Mouse (Mus musculus): ENCODE results near the gene Sgf29.

DNA sequence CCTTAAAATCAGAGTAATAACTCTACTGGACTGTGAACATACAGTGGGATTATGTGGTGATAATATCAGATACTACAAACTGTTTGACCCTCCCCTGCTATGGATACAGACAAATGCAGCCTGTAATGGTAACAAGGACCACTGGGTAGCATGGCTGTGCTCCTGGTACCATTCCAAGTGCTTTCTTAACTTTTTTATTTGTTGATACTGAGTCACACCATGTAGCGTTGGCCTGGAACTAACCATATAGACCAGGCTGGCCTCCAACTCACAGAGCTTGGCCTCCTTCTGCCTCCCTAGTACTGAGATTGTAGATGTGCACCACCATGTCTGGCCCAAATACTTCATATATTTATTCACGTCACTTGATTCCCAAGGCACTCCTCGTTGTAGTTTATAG lies 16.2 kb downstream of the Sgf29 start:
- TF ChIP-seq CTCF (IDR thresholded peaks at IDR 0.05; ENCODE audit: control insufficient read depth, insufficient read depth, low read length) (no peak), POLR2A (IDR thresholded peaks at IDR 0.05; ENCODE audit: borderline replicate concordance, control insufficient read depth, low read depth, low read length) (no peak)
